Mouse (Mus musculus): ENCODE data around the gene Gja3.

Gja3 gene

GRCm38 (mm10) chr14:57057563-57058321, at the start of gene Gja3:
Gja3 (minus strand) TSS chr14:57058100.
- DNase-seq (ENCODE audit: low read depth), result no peak

GRCm38 (mm10) chr14:57107091-57107490, 49.2 kb upstream of the Gja3 start:
- no peak for DNase-seq (ENCODE audit: low read depth)

GRCm38 (mm10) chr14:57105721-57106120, 47.8 kb upstream of the Gja3 start:
- DNase-seq (ENCODE audit: low read depth), result no peak

GRCm38 (mm10) chr14:57105111-57105510, 47.2 kb upstream of the Gja3 start:
- DNase-seq (ENCODE audit: low read depth), result no peak

DNA sequence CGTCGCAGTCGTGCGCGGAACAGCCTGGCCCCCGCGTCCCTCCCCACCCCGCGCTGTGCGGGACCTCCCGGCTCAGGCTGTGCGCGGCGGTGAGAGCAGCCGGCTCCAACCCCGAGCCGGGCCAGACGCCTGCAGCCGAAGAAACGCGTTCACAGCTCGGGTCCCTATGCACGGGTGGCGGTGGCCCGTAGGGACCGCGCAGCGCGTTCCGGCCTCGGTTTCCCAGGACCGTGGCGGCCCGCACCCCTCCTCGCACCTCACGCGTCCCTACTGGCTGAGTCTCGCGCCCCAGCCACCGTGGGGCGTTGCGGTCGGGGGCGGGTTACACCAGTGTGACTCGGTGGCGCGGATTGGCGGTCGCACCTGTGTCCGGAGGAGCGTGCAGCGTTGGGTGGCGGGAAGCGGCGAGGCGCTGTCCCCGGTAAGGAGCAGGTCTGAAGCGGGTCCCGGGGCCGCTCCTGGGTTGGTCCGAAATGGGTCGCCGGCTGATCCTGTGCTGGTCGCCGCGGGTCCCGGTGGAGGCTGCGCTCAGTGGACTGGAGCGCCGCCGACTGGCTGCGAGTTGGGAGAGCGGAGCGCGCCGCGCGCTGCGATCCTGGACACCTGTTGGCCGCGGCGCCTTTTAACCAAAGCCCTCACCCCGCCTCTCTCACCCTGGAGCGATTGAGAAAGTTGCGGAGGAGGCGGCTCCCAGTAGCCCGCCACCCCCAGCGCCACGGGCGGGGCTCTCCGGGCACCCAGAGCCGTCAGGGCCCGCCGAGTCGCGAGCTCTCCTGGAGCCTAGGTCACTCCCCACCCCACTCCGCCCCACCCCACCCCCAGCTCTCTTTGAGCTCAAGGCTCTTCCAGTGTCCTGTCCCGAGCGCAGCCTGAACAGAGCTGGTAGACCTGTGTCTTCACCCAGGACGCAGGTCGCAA, 46.5 kb upstream of the Gja3 start, which contains the start of gene Gjb2:
Gene Gjb2 (minus strand): TSS at position 597 of the 918 bp plus-strand sequence.
- no peak for DNase-seq (ENCODE audit: low read depth)

GRCm38 (mm10) chr14:57103711-57104105, 45.8 kb upstream of the Gja3 start:
- no peak for DNase-seq (ENCODE audit: low read depth)

DNA sequence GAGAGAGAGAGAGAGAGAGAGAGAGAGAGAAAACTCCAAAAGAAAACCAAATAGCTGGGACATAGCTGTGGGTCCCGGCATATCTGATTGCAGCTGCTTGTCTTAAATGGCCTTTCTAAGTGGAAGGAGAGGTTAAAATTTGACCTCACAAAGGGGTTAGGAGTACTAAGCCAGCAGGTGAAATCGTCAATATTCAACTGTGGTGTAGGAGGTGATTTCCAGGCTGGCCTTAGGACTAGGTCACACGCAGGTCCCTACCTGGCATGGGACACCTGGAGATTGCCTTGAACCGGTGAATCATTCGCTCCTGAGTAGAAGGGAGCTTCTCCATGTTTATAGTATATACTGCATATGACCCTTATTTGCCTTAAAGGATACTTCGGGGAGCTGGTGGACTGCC, 45.2 kb upstream of the Gja3 start:
- no peak for DNase-seq (ENCODE audit: low read depth)

DNA sequence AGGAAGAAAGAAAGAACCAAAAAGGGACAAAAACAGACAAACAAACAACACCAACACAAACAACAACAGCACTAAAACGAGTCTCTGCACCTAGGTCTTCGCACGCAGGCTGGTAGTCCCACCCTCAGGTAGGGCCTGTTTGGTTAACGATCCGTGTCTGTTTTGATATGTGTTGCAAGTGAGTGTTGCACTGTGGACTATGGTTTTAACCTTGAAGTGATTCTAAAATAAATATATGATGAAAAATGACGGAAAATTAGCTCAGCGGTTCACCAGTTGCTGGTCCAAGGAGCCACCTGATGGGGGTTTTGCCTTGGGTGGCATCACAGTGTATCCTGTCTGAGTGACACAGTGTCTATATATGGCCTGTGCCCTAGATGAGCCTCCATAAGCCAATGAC, 43.7 kb upstream of the Gja3 start:
- DNase-seq (ENCODE audit: low read depth), result no peak

GRCm38 (mm10) chr14:57095855-57096254, 38.0 kb upstream of the Gja3 start:
- peak; percentile 29 for DNase-seq (ENCODE audit: low read depth)

DNA sequence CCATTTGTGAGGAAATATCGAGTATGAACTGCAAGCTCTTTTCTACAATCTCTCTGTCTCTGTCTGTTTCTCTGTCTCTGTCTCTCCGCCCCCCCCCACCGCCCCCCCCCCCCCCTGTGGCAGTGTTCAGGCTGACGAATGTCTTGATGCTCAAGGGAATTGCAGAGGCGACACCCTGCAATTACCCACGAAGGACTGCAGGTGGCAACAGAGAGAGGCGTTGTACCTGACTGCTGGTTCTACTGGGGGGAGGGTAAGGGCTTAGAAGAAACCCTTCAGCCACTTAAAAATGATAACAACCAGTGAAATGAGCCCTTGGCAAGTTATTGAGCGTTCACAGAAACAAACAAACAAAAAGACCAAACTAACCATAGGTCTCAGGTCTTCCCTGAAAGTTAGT, 35.1 kb upstream of the Gja3 start:
- peak; percentile 66 for DNase-seq (ENCODE audit: low read depth)

- no peak for DNase-seq (ENCODE audit: low read depth)
These were observed 32.1 kb upstream of the Gja3 start for GRCm38 (mm10) chr14:57090001-57090400.

DNA sequence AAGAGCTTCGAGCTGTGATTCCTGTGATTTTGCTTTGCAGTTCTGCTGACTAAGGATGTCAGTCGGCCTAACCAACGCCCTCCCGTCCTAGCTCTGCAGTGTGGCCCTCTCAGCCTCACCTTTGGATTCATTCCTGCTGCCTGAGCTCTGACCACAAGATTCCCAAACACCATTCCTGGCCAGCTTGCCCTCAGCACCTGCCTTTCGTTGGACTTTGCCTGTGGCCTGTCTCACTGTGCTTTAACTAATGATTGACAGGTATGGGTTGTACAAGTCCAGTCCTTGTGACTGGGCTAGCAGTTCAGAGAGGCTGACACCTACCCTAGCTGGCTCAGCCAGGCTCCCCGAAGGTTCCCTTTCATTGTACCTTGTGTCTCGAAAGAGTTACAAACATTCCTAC, 31.2 kb upstream of the Gja3 start:
- no peak for DNase-seq (ENCODE audit: low read depth)

DNA sequence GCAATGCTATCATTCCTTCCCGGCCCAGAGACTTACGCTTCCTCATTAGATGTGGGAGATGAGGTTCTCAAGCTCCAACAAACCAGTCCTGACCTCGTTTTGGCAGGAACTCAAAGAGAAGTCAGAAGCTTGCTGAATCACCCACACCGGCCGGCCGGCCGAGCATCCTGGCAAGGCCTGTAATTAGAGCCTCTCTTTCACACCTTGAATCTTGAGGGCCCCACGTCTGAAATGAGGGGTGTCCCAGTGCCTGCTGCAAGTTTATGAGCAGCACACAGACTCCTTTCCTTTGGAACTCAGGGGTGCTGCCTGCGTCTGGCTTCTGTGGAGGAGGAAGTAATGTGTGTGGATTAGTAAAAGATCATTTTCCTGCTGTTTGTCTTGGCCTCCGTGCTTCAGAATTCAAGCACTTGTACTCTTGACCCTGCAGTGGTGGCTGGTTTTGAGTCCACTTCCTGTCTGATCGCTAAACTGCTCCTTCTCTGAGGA, 26.3 kb upstream of the Gja3 start:
- peak; percentile 59 for DNase-seq (ENCODE audit: low read depth)

DNA sequence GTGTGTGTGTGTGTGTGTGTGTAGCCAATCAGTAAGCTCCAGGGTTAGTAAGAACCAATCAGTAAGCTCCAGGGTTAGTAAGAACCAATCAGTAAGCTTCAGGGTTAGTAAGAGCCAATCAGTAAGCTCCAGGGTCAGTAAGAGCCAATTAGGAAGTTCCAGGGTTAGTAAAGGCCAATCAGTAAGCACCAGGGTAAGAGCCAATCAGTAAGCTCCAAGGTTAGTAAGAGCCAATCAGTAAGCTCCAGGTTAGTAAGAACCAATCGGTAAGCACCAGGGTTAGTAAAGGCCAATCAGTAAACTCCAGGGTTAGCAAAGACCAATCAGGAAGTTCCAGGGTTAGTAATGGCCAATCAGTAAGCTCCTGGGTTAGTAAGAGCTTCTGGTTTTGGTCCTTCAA, 25.0 kb upstream of the Gja3 start:
- peak; percentile 15 for DNase-seq (ENCODE audit: low read depth)

DNA sequence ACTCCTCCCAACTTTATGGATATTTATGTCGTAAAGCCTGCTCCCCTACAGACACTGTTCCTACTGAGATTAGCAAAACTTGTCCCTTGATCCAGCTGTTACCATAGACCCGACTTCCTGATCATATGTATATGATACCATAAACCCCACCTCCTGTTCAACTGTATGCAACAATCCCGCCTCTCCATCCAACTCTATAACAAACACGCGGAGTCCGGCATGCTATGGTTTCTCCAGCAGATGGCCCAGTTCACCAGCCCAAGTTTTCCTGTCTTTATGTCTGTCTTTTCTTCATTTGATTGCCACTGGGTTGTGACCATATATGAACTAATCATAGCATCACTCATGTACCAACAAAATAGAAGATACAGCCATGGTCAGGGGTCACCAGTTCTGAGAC, 17.6 kb upstream of the Gja3 start:
- DNase-seq (ENCODE audit: low read depth), result no peak

DNA sequence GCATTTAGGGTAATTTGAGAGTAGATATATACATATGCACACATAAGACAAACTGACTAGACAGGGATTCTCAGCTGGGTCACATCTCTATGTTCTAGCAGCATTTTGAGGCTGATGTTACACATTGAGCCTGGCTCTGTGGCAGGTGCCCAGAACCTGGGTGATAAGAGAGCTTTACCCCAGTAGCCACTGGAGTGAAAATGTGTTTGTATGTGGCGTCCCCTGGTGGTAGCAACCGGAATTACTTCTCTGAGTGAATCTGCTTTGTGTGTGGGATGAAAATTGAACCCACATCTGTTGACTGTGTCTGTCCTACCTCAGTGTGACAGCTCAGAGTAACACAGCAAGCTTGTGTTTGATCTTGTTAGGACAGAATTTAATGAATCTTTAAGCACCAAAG, 12.0 kb upstream of the Gja3 start:
- peak; percentile 73 for DNase-seq (ENCODE audit: low read depth)

DNA sequence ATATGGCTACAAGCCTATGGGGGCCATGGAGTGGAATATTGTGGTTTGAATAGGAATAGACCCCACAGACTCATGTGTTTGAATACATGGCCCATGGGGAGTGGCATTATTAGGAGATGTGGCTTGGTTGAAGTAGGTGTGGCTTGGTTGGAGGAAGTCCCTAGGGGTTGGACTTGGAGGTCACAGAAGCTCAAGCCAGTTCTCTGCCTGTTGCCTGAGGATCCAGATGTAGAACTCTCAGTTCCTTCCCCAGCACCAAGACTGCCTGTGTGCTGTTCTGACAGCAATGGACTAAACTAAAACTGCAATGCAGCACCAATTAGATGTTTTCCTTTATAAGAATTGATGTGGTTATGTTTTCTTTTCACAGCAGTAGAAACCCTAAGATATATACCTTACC, 8.2 kb upstream of the Gja3 start:
- no peak for DNase-seq (ENCODE audit: low read depth)

DNA sequence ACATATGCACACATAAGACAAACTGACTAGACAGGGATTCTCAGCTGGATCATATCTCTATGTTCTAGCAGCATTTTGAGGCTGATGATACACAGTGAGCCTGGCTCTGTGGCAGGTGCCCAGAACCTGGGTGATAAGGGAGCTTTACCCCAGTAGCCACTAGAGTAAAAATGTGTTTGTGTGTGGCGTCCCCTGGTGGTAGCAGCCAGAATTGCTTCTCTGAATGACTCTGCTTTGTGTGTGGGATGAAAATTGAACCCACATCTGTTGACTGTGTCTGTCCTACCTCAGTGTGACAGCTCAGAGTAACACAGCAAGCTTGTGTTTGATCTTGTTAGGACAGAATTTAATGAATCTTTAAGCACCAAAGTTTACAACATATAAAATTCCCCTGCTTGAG, 2.2 kb upstream of the Gja3 start:
- DNase-seq (ENCODE audit: low read depth), result peak; percentile 72

- DNase-seq (ENCODE audit: low read depth), result no peak
These were observed 717 bp downstream of the Gja3 start for GRCm38 (mm10) chr14:57057204-57057562.

DNA sequence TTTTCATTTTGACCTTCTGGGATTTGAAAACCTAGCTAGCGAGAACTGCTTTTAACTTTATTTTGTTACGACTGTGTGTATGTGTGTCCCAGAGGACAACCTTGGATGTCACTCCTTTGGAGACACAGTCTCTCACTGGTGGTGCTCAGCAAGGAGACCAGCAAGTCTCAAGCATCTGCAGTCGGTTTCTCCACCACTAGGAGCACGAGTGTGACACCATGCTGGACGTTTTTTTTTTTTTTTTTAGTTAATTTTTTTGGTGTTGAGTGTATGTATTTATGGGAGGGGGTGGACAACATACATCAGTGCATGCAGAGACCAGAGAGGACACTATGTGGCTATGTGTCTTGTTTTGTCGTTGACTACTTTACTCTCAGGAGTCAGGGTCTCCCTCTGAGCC, 5.2 kb downstream of the Gja3 start:
- no peak for DNase-seq (ENCODE audit: low read depth)

GRCm38 (mm10) chr14:57043863-57044262, 14.0 kb downstream of the Gja3 start:
- no peak for DNase-seq (ENCODE audit: low read depth)

GRCm38 (mm10) chr14:57041439-57041838, 16.5 kb downstream of the Gja3 start:
- no peak for DNase-seq (ENCODE audit: low read depth)

- DNase-seq (ENCODE audit: low read depth), result no peak
These were observed 22.9 kb downstream of the Gja3 start for GRCm38 (mm10) chr14:57034926-57035498.

Measured in 416B (cell line).